Mouse (Mus musculus) heart, adult 2 months (tissue): ENCODE data around the gene Elfn2.

Source experiments
- EP300 ChIP-seq: fragments of 200-500 bp; IDR thresholded peaks from 2 replicates; pipeline ENCODE4 v1.6.1; 2011; ENCODE audit warnings: low read depth, low read length, control low read depth; ENCODE audit not compliant: insufficient read depth
- POLR2A ChIP-seq: fragments of 200-500 bp; IDR thresholded peaks from 2 replicates; pipeline ENCODE4 v1.6.1; 2011; ENCODE audit warnings: mild to moderate bottlenecking, low read depth, low read length, control low read depth; ENCODE audit not compliant: insufficient read depth

DNA sequence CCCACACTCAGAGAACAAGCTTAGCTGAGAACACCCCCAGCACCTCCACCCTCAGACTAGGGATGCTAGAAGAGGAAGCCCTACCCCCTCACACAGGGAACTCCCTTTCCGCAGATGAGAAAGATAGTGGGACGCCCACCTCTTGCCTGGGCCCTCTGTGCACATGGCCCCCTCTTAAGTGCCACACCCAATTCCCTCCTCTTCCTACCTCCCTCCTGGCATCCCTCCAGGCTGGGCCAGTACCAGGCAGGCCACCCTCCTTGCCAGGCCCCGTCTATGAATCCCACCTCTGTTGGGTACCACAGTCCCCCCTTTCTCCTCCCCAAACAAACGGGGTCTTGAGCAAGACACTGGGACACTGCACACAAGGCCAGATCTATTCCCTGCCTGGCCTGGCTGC lies 13.7 kb downstream of the Elfn2 start:
- TF ChIP-seq POLR2A (no peak), EP300 (no peak)
